Mouse (Mus musculus) myocyte (in vitro differentiated cells): Measurements from ENCODE around the gene Cntn2. TPM values are rescaled to one million over a fixed set of nuclear protein-coding genes. Genes with fewer than 3 reads are reported as not detected.

Experiments
- H3K27me3 ChIP-seq: one replicate; pipeline ENCODE4 v1.6.1; 2011; ENCODE audit not compliant: control insufficient read depth, insufficient read depth, insufficient read length
- H3K36me3 ChIP-seq: one replicate; pipeline ENCODE4 v1.6.1; 2011; ENCODE audit not compliant: control insufficient read depth, insufficient read depth
- H3K4me2 ChIP-seq: one replicate; pipeline ENCODE4 v1.6.1; 2011; ENCODE audit warnings: low read depth, control low read depth
- H3K4me3 ChIP-seq: one replicate; pipeline ENCODE4 v1.5.1; 2011; ENCODE audit warnings: mild to moderate bottlenecking, control low read depth, moderate library complexity
- H3K79me2 ChIP-seq: one replicate; pipeline ENCODE4 v1.6.1; 2011; ENCODE audit not compliant: control insufficient read depth, insufficient read depth
- H3ac ChIP-seq: one replicate; pipeline ENCODE4 v1.6.1; 2011; ENCODE audit not compliant: control insufficient read depth, insufficient read length
- CEBPB ChIP-seq: IDR thresholded peaks from 2 replicates; pipeline ENCODE4 v1.6.1; 2011; ENCODE audit warnings: mild to moderate bottlenecking, moderate library complexity; ENCODE audit not compliant: poor library complexity, insufficient read depth, severe bottlenecking
- E2F4 ChIP-seq: IDR thresholded peaks from one replicate; pipeline ENCODE4 v1.6.1; 2011; ENCODE audit warnings: mild to moderate bottlenecking, control low read depth, moderate library complexity; ENCODE audit not compliant: insufficient read depth
- MAX ChIP-seq: IDR thresholded peaks from one replicate; pipeline ENCODE4 v1.6.1; 2011; ENCODE audit warnings: low read depth, mild to moderate bottlenecking, control low read depth
- MYOD1 ChIP-seq, 3 experiments: IDR thresholded peaks; one replicate each; pipeline ENCODE4 v1.6.1; 2011; ENCODE audit warnings: control low read depth in 2 of 3, low read depth in 2 of 3, mild to moderate bottlenecking in 2 of 3, moderate library complexity in 1 of 3; ENCODE audit not compliant: insufficient read length in 2 of 3, control insufficient read depth in 1 of 3
- MYOG ChIP-seq, 3 experiments: IDR thresholded peaks; one replicate each; pipeline ENCODE4 v1.6.1; 2011; ENCODE audit warnings: control low read depth in 2 of 3, low read depth in 2 of 3, mild to moderate bottlenecking in 2 of 3; ENCODE audit not compliant: insufficient read length in 2 of 3, control insufficient read depth in 1 of 3, insufficient read depth in 1 of 3
- POLR2A ChIP-seq: IDR thresholded peaks from one replicate; pipeline ENCODE4 v1.6.1; 2011; ENCODE audit warnings: low read depth, mild to moderate bottlenecking, control low read depth, moderate library complexity; ENCODE audit not compliant: insufficient read length
- POLR2AphosphoS2 ChIP-seq: IDR thresholded peaks from one replicate; pipeline ENCODE4 v1.6.1; 2011; ENCODE audit warnings: low read depth, control low read depth; ENCODE audit not compliant: insufficient read length
- REST ChIP-seq: IDR thresholded peaks from one replicate; pipeline ENCODE4 v1.6.1; 2011; ENCODE audit warnings: mild to moderate bottlenecking, control low read depth, moderate library complexity; ENCODE audit not compliant: insufficient read depth, insufficient read length
- SRF ChIP-seq: IDR thresholded peaks from one replicate; pipeline ENCODE4 v1.6.1; 2011; ENCODE audit warnings: low read depth; ENCODE audit not compliant: control insufficient read depth, insufficient read length
- TCF12 ChIP-seq: IDR thresholded peaks from one replicate; pipeline ENCODE4 v1.6.1; 2011; ENCODE audit warnings: mild to moderate bottlenecking, control low read depth; ENCODE audit not compliant: poor library complexity, insufficient read depth, severe bottlenecking
- TCF3 ChIP-seq: IDR thresholded peaks from one replicate; pipeline ENCODE4 v1.6.1; 2011; ENCODE audit warnings: low read depth, control low read depth; ENCODE audit not compliant: insufficient read length
- USF1 ChIP-seq: IDR thresholded peaks from one replicate; pipeline ENCODE4 v1.6.1; 2011; ENCODE audit warnings: low read depth, mild to moderate bottlenecking, control low read depth, moderate library complexity
- polyA plus RNA-seq: library from polyadenylated mRNA; unstranded; fragments of >200 nt; fragmentation: generic; extraction: Trizol; gene quantifications from one replicate; pipeline ENCODE4 v1.2.1, GENCODE M21; 2012; ENCODE audit warnings: missing spikeins

The Cntn2 gene
- polyA plus RNA-seq, 1 experiment = not detected

DNA sequence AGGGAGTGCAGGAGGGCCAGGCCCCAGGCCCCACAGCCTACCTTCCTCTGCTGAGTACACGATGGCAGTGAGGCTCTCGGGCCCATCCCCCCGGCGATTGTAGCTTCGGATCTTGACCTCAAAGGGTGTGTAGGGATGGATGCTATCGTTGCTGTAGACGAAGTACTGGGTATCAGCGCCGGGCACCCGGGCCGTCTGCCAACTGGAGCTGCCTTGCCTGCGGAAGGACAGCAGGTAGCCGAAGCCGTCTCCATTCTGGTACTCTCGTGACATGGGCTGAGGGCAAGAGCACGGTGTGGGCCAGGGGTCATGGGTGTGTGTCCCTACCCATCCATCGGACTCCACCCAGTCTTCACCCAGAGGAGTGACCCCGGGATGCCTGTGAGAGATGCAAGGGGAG lies 24.4 kb downstream of the Cntn2 start:
- no peak overlapping the region for H3K4me3 ChIP-seq
- peaks cover 64% of the 10 kb centered on the region for H3K27me3 ChIP-seq
- H3K79me2 ChIP-seq = no peaks in the 10 kb centered on the region
- no peak overlapping the region for H3K4me2 ChIP-seq
- no peaks in the 10 kb centered on the region for H3K36me3 ChIP-seq
- no peak overlapping the region for H3ac ChIP-seq
- TF ChIP-seq MYOG (IDR thresholded peaks at IDR 0.05; ENCODE audit: control insufficient read depth in 1 of 3, insufficient read depth in 1 of 3, insufficient read length in 2 of 3, low read depth in 2 of 3) = no peak
- no peak for TF ChIP-seq SRF
- no peak for TF ChIP-seq MYOD1 (IDR thresholded peaks at IDR 0.05; ENCODE audit: control insufficient read depth in 1 of 3, insufficient read length in 2 of 3, low read depth in 2 of 3)
- TF ChIP-seq USF1 = no peak
- no peak for TF ChIP-seq REST
- no peak for TF ChIP-seq MAX
- TF ChIP-seq POLR2AphosphoS2 = no peak

DNA sequence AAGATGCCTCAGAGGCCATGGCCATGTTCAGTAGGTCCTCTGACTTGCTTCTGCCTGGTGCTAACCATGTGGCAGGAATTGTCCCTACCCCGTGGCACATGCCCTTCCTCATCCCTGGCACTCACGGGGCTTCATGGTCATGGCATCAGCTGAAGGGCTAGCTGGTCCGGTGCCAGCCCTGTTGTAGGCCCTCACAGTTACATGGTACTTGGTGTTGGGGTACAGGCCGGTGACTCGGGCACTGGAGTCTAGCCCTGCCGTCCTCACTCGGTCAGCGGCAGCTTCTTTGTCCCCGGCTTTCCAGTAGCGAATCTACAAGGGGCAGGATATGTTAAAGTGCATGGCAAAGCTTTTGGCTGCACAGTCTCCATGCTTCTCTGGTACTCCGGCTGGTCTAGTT lies 26.3 kb downstream of the Cntn2 start:
- Histone ChIP-seq H3K4me3 (no peak overlapping the region), H3ac (no peak overlapping the region), H3K79me2 (no peaks in the 10 kb centered on the region), H3K36me3 (no peaks in the 10 kb centered on the region), H3K27me3 (peaks cover 61% of the 10 kb centered on the region), H3K4me2 (no peak overlapping the region)
- no peak for TF ChIP-seq TCF12
- no peak for TF ChIP-seq MAX
- no peak for TF ChIP-seq USF1
- TF ChIP-seq REST = no peak
- TF ChIP-seq MYOG (IDR thresholded peaks at IDR 0.05; ENCODE audit: control insufficient read depth in 1 of 3, insufficient read depth in 1 of 3, insufficient read length in 2 of 3, low read depth in 2 of 3) = no peak
- no peak for TF ChIP-seq CEBPB
- TF ChIP-seq E2F4 = no peak
- no peak for TF ChIP-seq POLR2AphosphoS2
- no peak for TF ChIP-seq TCF3
- TF ChIP-seq POLR2A = no peak
- no peak for TF ChIP-seq MYOD1 (IDR thresholded peaks at IDR 0.05; ENCODE audit: control insufficient read depth in 1 of 3, insufficient read length in 2 of 3, low read depth in 2 of 3)
- no peak for TF ChIP-seq SRF

DNA sequence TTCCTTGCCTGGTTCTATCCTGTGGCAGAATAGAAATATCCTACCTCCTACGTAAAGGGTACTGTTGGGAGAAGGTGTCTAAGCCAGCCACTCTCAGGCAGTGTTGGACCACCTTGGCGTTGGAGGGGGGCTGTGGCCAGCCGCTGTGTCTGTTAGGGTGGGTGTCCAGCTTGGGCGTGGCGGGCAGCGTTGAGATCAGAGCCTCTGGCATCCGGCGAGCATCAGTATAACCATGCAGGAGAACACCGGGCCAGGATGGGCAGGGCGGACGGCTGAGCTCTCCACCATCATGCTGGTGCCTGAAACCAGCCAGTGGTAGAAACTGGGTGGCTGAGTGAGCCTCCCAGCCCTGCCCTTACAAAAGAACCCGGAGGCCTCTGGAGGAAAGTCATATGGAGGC lies 27.7 kb downstream of the Cntn2 start:
- TF ChIP-seq CEBPB (no peak), MYOD1 (IDR thresholded peaks at IDR 0.05; ENCODE audit: control insufficient read depth in 1 of 3, insufficient read length in 2 of 3, low read depth in 2 of 3) (no peak), E2F4 (no peak), SRF (no peak), REST (no peak), POLR2A (no peak), TCF12 (no peak), POLR2AphosphoS2 (no peak)

DNA sequence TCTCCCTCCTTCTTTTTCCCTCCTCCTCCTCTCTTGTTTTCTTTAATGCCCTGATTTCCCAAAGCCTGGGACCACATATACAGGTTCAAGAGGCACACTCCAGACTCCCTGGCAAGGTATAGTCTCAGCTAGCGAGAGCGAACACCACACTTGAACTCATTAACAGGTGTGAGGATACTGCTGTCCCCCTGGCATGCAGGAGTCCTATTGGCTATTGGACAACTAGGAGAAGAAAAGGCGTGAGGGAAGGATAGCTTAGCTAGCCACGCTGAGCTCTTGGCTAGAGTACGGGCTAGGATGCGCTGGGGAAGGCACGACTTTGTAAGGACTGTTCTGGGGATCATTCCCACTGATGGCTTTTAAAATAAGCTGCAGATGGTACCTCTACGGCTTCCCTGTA lies 30.9 kb downstream of the Cntn2 start:
- TF ChIP-seq USF1 (no peak), POLR2AphosphoS2 (no peak), CEBPB (no peak), SRF (no peak), E2F4 (no peak), MAX (no peak), POLR2A (no peak), TCF12 (no peak), REST (no peak), TCF3 (no peak), MYOD1 (IDR thresholded peaks at IDR 0.05; ENCODE audit: control insufficient read depth in 1 of 3, insufficient read length in 2 of 3, low read depth in 2 of 3) (no peak), MYOG (IDR thresholded peaks at IDR 0.05; ENCODE audit: control insufficient read depth in 1 of 3, insufficient read depth in 1 of 3, insufficient read length in 2 of 3, low read depth in 2 of 3) (no peak)
- Histone ChIP-seq H3K4me2 (no peak overlapping the region), H3K27me3 (peaks cover 35% of the 10 kb centered on the region), H3K4me3 (no peak overlapping the region), H3K79me2 (no peaks in the 10 kb centered on the region), H3K36me3 (peaks cover 5% of the 10 kb centered on the region), H3ac (no peak overlapping the region)

More for the DNA sequence above, 27.7 kb downstream of the Cntn2 start:
- no peak overlapping the region for H3ac ChIP-seq
- H3K4me2 ChIP-seq = no peak overlapping the region
- no peaks in the 10 kb centered on the region for H3K79me2 ChIP-seq
- H3K27me3 ChIP-seq = peaks cover 52% of the 10 kb centered on the region
- H3K36me3 ChIP-seq = no peaks in the 10 kb centered on the region
- no peak overlapping the region for H3K4me3 ChIP-seq

DNA sequence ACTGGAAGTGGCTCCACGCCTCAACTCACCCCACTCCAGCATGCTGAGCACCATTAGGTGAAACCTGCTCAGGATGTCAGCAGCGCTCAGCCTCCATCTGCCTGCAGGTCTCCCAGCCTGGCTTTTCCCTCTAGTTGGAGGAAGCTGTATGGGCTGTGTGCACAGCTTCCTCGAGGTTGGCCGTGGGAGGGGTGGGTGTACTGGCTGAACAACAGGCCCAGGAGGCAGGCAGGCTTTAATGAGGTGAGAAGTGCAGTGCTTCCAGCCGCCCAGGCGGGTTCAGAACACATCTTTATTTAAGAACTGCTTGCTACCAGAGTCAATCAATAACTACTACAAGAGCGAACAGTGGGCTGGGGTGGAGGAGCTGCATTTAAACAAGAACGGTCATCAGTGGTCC lies 31.5 kb downstream of the Cntn2 start:
- H3K36me3 ChIP-seq = peaks cover 11% of the 10 kb centered on the region
- TF ChIP-seq POLR2AphosphoS2 (peak; percentile 4), SRF (no peak)
- no peaks in the 10 kb centered on the region for H3K79me2 ChIP-seq
- H3K4me2 ChIP-seq = no peak overlapping the region
- H3K4me3 ChIP-seq = no peak overlapping the region
- H3ac ChIP-seq = no peak overlapping the region
- peaks cover 30% of the 10 kb centered on the region for H3K27me3 ChIP-seq
